Mouse (Mus musculus) adipocyte (in vitro differentiated cells): ENCODE data around the gene Lrtm2.

Source experiments
- DNase-seq: peaks from one replicate; pipeline ENCODE4 v3.0.0-alpha.2; 2016; ENCODE audit warnings: low spot score

The Lrtm2 gene

GRCm38 (mm10) chr6:119336124-119336523, 5.6 kb upstream of the Lrtm2 start:
- DNase-seq, result no peak

- DNase-seq, result no peak
These were observed 3.3 kb upstream of the Lrtm2 start for GRCm38 (mm10) chr6:119333831-119334230.

- peak; percentile 77 for DNase-seq
These were observed 2.6 kb upstream of the Lrtm2 start for GRCm38 (mm10) chr6:119333202-119333601.

GRCm38 (mm10) chr6:119332111-119332510, 1.5 kb upstream of the Lrtm2 start:
- no peak for DNase-seq

GRCm38 (mm10) chr6:119329936-119330335, 630 bp downstream of the Lrtm2 start:
- no peak for DNase-seq

- DNase-seq, result no peak
These were observed 1.3 kb downstream of the Lrtm2 start for GRCm38 (mm10) chr6:119329215-119329714.

GRCm38 (mm10) chr6:119328521-119329115, 1.9 kb downstream of the Lrtm2 start:
- no peak for DNase-seq

- no peak for DNase-seq
These were observed 4.0 kb downstream of the Lrtm2 start for GRCm38 (mm10) chr6:119326541-119326940.

- no peak for DNase-seq
These were observed 4.6 kb downstream of the Lrtm2 start for GRCm38 (mm10) chr6:119325978-119326377.

- no peak for DNase-seq
These were observed 5.8 kb downstream of the Lrtm2 start for GRCm38 (mm10) chr6:119324776-119325175.

GRCm38 (mm10) chr6:119321752-119322151, 8.8 kb downstream of the Lrtm2 start:
- no peak for DNase-seq

GRCm38 (mm10) chr6:119320481-119320880, 10.1 kb downstream of the Lrtm2 start:
- DNase-seq, result peak; percentile 54

GRCm38 (mm10) chr6:119319358-119319757, 11.2 kb downstream of the Lrtm2 start:
- no peak for DNase-seq

- DNase-seq, result no peak
These were observed 11.8 kb downstream of the Lrtm2 start for GRCm38 (mm10) chr6:119318732-119319131.

GRCm38 (mm10) chr6:119314751-119315476, 15.7 kb downstream of the Lrtm2 start:
- no peak for DNase-seq

- no peak for DNase-seq
These were observed 16.8 kb downstream of the Lrtm2 start for GRCm38 (mm10) chr6:119313588-119314375.

- DNase-seq, result no peak
These were observed 17.5 kb downstream of the Lrtm2 start for GRCm38 (mm10) chr6:119313096-119313495.

- no peak for DNase-seq
These were observed 18.2 kb downstream of the Lrtm2 start for GRCm38 (mm10) chr6:119312381-119312780.

GRCm38 (mm10) chr6:119310176-119310575, 20.4 kb downstream of the Lrtm2 start:
- DNase-seq, result no peak

- no peak for DNase-seq
These were observed 22.6 kb downstream of the Lrtm2 start for GRCm38 (mm10) chr6:119307867-119308413.

- DNase-seq, result no peak
These were observed 27.2 kb downstream of the Lrtm2 start for GRCm38 (mm10) chr6:119303331-119303730.

- no peak for DNase-seq
These were observed 29.3 kb downstream of the Lrtm2 start for GRCm38 (mm10) chr6:119301310-119301709.
